Mouse (Mus musculus): ENCODE results near the gene Olfr935. TPM values are rescaled to one million over a fixed set of nuclear protein-coding genes. Genes with fewer than 3 reads are reported as not detected.

The Olfr935 gene
- not detected in 2 replicates for polyA plus RNA-seq (2014; fragmentation: Nextera tagmentation; extraction: Ambion mirVana)

- WGBS = 82% methylated on average over 2 of the region's 2 CpGs
- Histone ChIP-seq H3K27me3 (ENCODE audit: insufficient read depth, low read length) (no peaks in the 10 kb centered on the region), H3K4me2 (no peak within 1 kb of the TSS), H3K9ac (no peak within 1 kb of the TSS), H3K27ac (ENCODE audit: low read depth) (no peak within 1 kb of the TSS), H3K9me3 (ENCODE audit: low read depth, low read length) (no peaks in the 10 kb centered on the region), H3K4me1 (ENCODE audit: insufficient read depth) (no peaks in the 10 kb centered on the region), H3K36me3 (ENCODE audit: insufficient read depth) (no peaks in the 10 kb centered on the region), H3K4me3 (ENCODE audit: low read depth, low read length) (no peak within 1 kb of the TSS)
- DNase-seq = no peak
- no peak for TF ChIP-seq CTCF (IDR thresholded peaks at IDR 0.05; ENCODE audit: low read depth)
- no peak for ATAC-seq (ENCODE audit: insufficient read depth)
These were observed at the start of gene Olfr935 for GRCm38 (mm10) chr9:38999583-38999982. TSS of gene Olfr935 (minus strand) at chr9:38999683.

- no peaks in the 10 kb centered on the region for H3K36me3 ChIP-seq (ENCODE audit: insufficient read depth)
- H3K27ac ChIP-seq (ENCODE audit: low read depth) = no peak within 1 kb of the TSS
- ATAC-seq (ENCODE audit: insufficient read depth) (no peak), DNase-seq (no peak)
- H3K9ac ChIP-seq = no peak within 1 kb of the TSS
- no peaks in the 10 kb centered on the region for H3K9me3 ChIP-seq (ENCODE audit: low read depth, low read length)
- 75% methylated on average over 1 of the region's 1 CpGs for WGBS
- no peak within 1 kb of the TSS for H3K4me2 ChIP-seq
- H3K27me3 ChIP-seq (ENCODE audit: insufficient read depth, low read length) = no peaks in the 10 kb centered on the region
- no peak within 1 kb of the TSS for H3K4me3 ChIP-seq (ENCODE audit: low read depth, low read length)
- no peak for TF ChIP-seq CTCF (IDR thresholded peaks at IDR 0.05; ENCODE audit: low read depth)
- no peaks in the 10 kb centered on the region for H3K4me1 ChIP-seq (ENCODE audit: insufficient read depth)
These were observed 23.8 kb upstream of the Olfr935 start, which contains the start of gene Olfr146 for GRCm38 (mm10) chr9:39023277-39023676. TSS of gene Olfr146 (minus strand) at chr9:39023377.

- Histone ChIP-seq H3K36me3 (ENCODE audit: insufficient read depth) (no peaks in the 10 kb centered on the region), H3K27ac (ENCODE audit: low read depth) (no peak within 1 kb of the TSS), H3K4me3 (ENCODE audit: low read depth, low read length) (no peak within 1 kb of the TSS), H3K9me3 (ENCODE audit: low read depth, low read length) (0 out of 2 replicates have a peak, but pooled peaks cover 3% of the 10 kb centered on the region), H3K9ac (no peak within 1 kb of the TSS), H3K27me3 (ENCODE audit: insufficient read depth, low read length) (no peaks in the 10 kb centered on the region), H3K4me1 (ENCODE audit: insufficient read depth) (no peaks in the 10 kb centered on the region), H3K4me2 (no peak within 1 kb of the TSS)
- TF ChIP-seq CTCF (IDR thresholded peaks at IDR 0.05; ENCODE audit: low read depth) = no peak
- 83% methylated on average over 2 of the region's 2 CpGs for WGBS
- ATAC-seq (ENCODE audit: insufficient read depth) = no peak
- DNase-seq = no peak
These were observed 11.3 kb downstream of the Olfr935 start, which contains the start of gene Olfr934 for GRCm38 (mm10) chr9:38988215-38988614. TSS of gene Olfr934 (minus strand) at chr9:38988315.

DNA sequence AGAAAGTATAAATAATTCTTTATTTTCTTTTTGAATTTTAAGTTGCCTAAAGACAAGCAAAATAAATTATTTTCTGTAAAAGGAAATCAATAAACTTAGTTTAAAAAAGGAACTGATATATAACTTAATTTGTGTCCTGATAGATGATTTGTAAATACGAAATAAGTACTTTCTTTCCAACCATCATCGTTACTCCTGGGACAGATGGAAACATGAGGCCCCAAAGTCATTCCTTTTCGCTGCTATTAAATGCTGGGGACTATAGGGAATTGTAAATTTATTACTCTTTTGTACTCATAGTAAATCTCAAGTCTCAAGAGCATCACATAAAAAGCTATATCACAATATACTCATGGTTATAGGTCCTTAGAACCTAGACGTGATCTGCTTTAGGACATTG, 27.5 kb downstream of the Olfr935 start, which contains the start of gene Olfr933:
TSS of gene Olfr933 (plus strand) at position 301 of the 400 bp plus-strand sequence.
- H3K4me3 ChIP-seq (ENCODE audit: low read depth, low read length) = no peak within 1 kb of the TSS
- no peaks in the 10 kb centered on the region for H3K9me3 ChIP-seq (ENCODE audit: low read depth, low read length)
- H3K4me2 ChIP-seq = no peak within 1 kb of the TSS
- DNase-seq (no peak), ATAC-seq (ENCODE audit: insufficient read depth) (no peak)
- TF ChIP-seq CTCF (IDR thresholded peaks at IDR 0.05; ENCODE audit: low read depth) = no peak
- H3K36me3 ChIP-seq (ENCODE audit: insufficient read depth) = no peaks in the 10 kb centered on the region
- H3K9ac ChIP-seq = no peak within 1 kb of the TSS
- H3K4me1 ChIP-seq (ENCODE audit: insufficient read depth) = no peaks in the 10 kb centered on the region
- no peak within 1 kb of the TSS for H3K27ac ChIP-seq (ENCODE audit: low read depth)
- WGBS = 74% methylated on average over 4 of the region's 4 CpGs
- H3K27me3 ChIP-seq (ENCODE audit: insufficient read depth, low read length) = no peaks in the 10 kb centered on the region

- no peak for ATAC-seq (ENCODE audit: insufficient read depth)
- DNase-seq = peak; percentile 53
- no peaks in the 10 kb centered on the region for H3K9me3 ChIP-seq (ENCODE audit: low read depth, low read length)
- 0 out of 2 replicates have a peak, but pooled peaks have one; percentile 21 for TF ChIP-seq CTCF (IDR thresholded peaks at IDR 0.05; ENCODE audit: low read depth)
- H3K9ac ChIP-seq = no peak overlapping the region
- no peaks in the 10 kb centered on the region for H3K27me3 ChIP-seq (ENCODE audit: insufficient read depth, low read length)
- no peak overlapping the region for H3K27ac ChIP-seq (ENCODE audit: low read depth)
- no peaks in the 10 kb centered on the region for H3K36me3 ChIP-seq (ENCODE audit: insufficient read depth)
- no peak overlapping the region for H3K4me2 ChIP-seq
- H3K4me3 ChIP-seq (ENCODE audit: low read depth, low read length) = no peak overlapping the region
- H3K4me1 ChIP-seq (ENCODE audit: insufficient read depth) = no peaks in the 10 kb centered on the region
- 66% methylated on average over 4 of the region's 4 CpGs for WGBS
These were observed 45.4 kb downstream of the Olfr935 start for GRCm38 (mm10) chr9:38954124-38954416.

- 50% methylated on average over 7 of the region's 7 CpGs for WGBS
- no peak for TF ChIP-seq CTCF (IDR thresholded peaks at IDR 0.05; ENCODE audit: low read depth)
- H3K4me2 ChIP-seq = no peak overlapping the region
- H3K4me1 ChIP-seq (ENCODE audit: insufficient read depth) = no peaks in the 10 kb centered on the region
- no peak overlapping the region for H3K4me3 ChIP-seq (ENCODE audit: low read depth, low read length)
- no peaks in the 10 kb centered on the region for H3K27me3 ChIP-seq (ENCODE audit: insufficient read depth, low read length)
- H3K9ac ChIP-seq = no peak overlapping the region
- H3K9me3 ChIP-seq (ENCODE audit: low read depth, low read length) = no peaks in the 10 kb centered on the region
- no peak for DNase-seq
- no peaks in the 10 kb centered on the region for H3K36me3 ChIP-seq (ENCODE audit: insufficient read depth)
- H3K27ac ChIP-seq (ENCODE audit: low read depth) = no peak overlapping the region
- ATAC-seq (ENCODE audit: insufficient read depth) = no peak
These were observed 45.9 kb downstream of the Olfr935 start for GRCm38 (mm10) chr9:38953401-38954123.

Small RNA genes within 50 kb of the gene (microRNA-seq; reads per million reads assigned to microRNA genes)
- gene Gm25529 (ENCODE audit: borderline number of aligned reads) = not detected

Other genes starting within 250 kb of the Olfr935 start
- 0.07 TPM in 1 of 2 replicates, not detected in the other for gene Olfr920, start 247.4 kb downstream of the Olfr935 start, polyA plus RNA-seq (2014; fragmentation: Nextera tagmentation; extraction: Ambion mirVana)
- not detected in 2 replicates for gene Olfr921, start 226.6 kb downstream of the Olfr935 start, polyA plus RNA-seq (2014; fragmentation: Nextera tagmentation; extraction: Ambion mirVana)
- gene Olfr922, start 185.1 kb downstream of the Olfr935 start, polyA plus RNA-seq (2014; fragmentation: Nextera tagmentation; extraction: Ambion mirVana) = not detected in 2 replicates
- gene Olfr923, start 173.1 kb downstream of the Olfr935 start, polyA plus RNA-seq (2014; fragmentation: Nextera tagmentation; extraction: Ambion mirVana) = not detected in 2 replicates
- not detected in 2 replicates for gene Olfr924, start 155.2 kb downstream of the Olfr935 start, polyA plus RNA-seq (2014; fragmentation: Nextera tagmentation; extraction: Ambion mirVana)
- not detected in 2 replicates for gene Olfr26, start 144.6 kb downstream of the Olfr935 start, polyA plus RNA-seq (2014; fragmentation: Nextera tagmentation; extraction: Ambion mirVana)
- gene Olfr926, start 122.6 kb downstream of the Olfr935 start, polyA plus RNA-seq (2014; fragmentation: Nextera tagmentation; extraction: Ambion mirVana) = not detected in 2 replicates
- not detected in 2 replicates for gene Olfr930, start 69.9 kb downstream of the Olfr935 start, polyA plus RNA-seq (2014; fragmentation: Nextera tagmentation; extraction: Ambion mirVana)
- not detected in 2 replicates for gene Olfr933, start 27.4 kb downstream of the Olfr935 start, polyA plus RNA-seq (2014; fragmentation: Nextera tagmentation; extraction: Ambion mirVana)
- not detected in 2 replicates for gene Olfr934, start 11.4 kb downstream of the Olfr935 start, polyA plus RNA-seq (2014; fragmentation: Nextera tagmentation; extraction: Ambion mirVana)
- gene Olfr146, start 23.7 kb upstream of the Olfr935 start, polyA plus RNA-seq (2014; fragmentation: Nextera tagmentation; extraction: Ambion mirVana) = not detected in 2 replicates
- not detected in 2 replicates for gene Olfr937, start 65.3 kb upstream of the Olfr935 start, polyA plus RNA-seq (2014; fragmentation: Nextera tagmentation; extraction: Ambion mirVana)
- not detected in 2 replicates for gene Olfr938, start 79.2 kb upstream of the Olfr935 start, polyA plus RNA-seq (2014; fragmentation: Nextera tagmentation; extraction: Ambion mirVana)
- not detected in 2 replicates for gene Olfr27, start 128.4 kb upstream of the Olfr935 start, polyA plus RNA-seq (2014; fragmentation: Nextera tagmentation; extraction: Ambion mirVana)
- not detected in 2 replicates for gene Olfr943, start 166.6 kb upstream of the Olfr935 start, polyA plus RNA-seq (2014; fragmentation: Nextera tagmentation; extraction: Ambion mirVana)
- gene Olfr944, start 202.2 kb upstream of the Olfr935 start, polyA plus RNA-seq (2014; fragmentation: Nextera tagmentation; extraction: Ambion mirVana) = not detected in 2 replicates